Mouse (Mus musculus): ENCODE results near the gene Klf16. TPM values are rescaled to one million over a fixed set of nuclear protein-coding genes. Genes with fewer than 3 reads are reported as not detected.
A peak's percentile ranks its signal among the peaks of the same experiment; 100 is the strongest.

Gene Klf16
- polyA plus RNA-seq, 1 experiment from 2014 or later, result 7.3 TPM

- peak; percentile 18; the same call in 1 of the 2 replicates for ATAC-seq (ENCODE audit: low FRiP score, low read depth)
- Histone ChIP-seq H3K9me3 (no peaks in the 10 kb centered on the region), H3K27me3 (replicated peaks) (no peaks in the 10 kb centered on the region), H3K4me1 (peaks cover 16% of the 10 kb centered on the region), H3K36me3 (peaks cover 25% of the 10 kb centered on the region), H3K4me2 (replicated peaks) (peak overlapping the region; percentile 90), H3K9ac (peak overlapping the region; percentile 66), H3K4me3 (peak overlapping the region; percentile 71), H3K27ac (peak overlapping the region; percentile 67)
- WGBS, result 39% methylated on average over 7 of the region's 7 CpGs
Observed at GRCm38 (mm10) chr10:80603364-80603763, 26.2 kb upstream of the Klf16 start.

GRCm38 (mm10) chr10:80602698-80603325 is 25.7 kb upstream of the Klf16 start, which contains the start of the genes Scamp4 and Adat3:
Gene Scamp4 (plus strand): TSS chr10:80602872.
Gene Adat3 (plus strand): TSS chr10:80602880.
- under 1% methylated on average over 54 of the region's 54 CpGs for WGBS
- peaks cover 19% of the 10 kb centered on the region for H3K36me3 ChIP-seq
- peak; percentile 96 for ATAC-seq (ENCODE audit: low FRiP score, low read depth)
- H3K4me3 ChIP-seq, result peak within 1 kb of the TSS; percentile 71
- H3K9me3 ChIP-seq, result no peaks in the 10 kb centered on the region
- H3K9ac ChIP-seq, result peak within 1 kb of the TSS; percentile 66
- peak within 1 kb of the TSS; percentile 90 for H3K4me2 ChIP-seq (replicated peaks)
- peak within 1 kb of the TSS; percentile 67 for H3K27ac ChIP-seq
- no peaks in the 10 kb centered on the region for H3K27me3 ChIP-seq (replicated peaks)
- H3K4me1 ChIP-seq, result peaks cover 16% of the 10 kb centered on the region

- WGBS, result 47% methylated on average over 4 of the region's 4 CpGs
- no peak overlapping the region for H3K4me3 ChIP-seq
- H3K36me3 ChIP-seq, result no peaks in the 10 kb centered on the region
- no peak overlapping the region for H3K4me2 ChIP-seq (replicated peaks)
- H3K27me3 ChIP-seq (replicated peaks), result no peaks in the 10 kb centered on the region
- no peak overlapping the region for H3K9ac ChIP-seq
- ATAC-seq (ENCODE audit: low FRiP score, low read depth), result no peak
- no peak overlapping the region for H3K27ac ChIP-seq
- H3K9me3 ChIP-seq, result no peaks in the 10 kb centered on the region
- H3K4me1 ChIP-seq, result no peaks in the 10 kb centered on the region
Observed at GRCm38 (mm10) chr10:80596318-80596717, 19.2 kb upstream of the Klf16 start.

- WGBS, result under 1% methylated on average over 73 of the region's 73 CpGs
- Histone ChIP-seq H3K27ac (no peak within 1 kb of the TSS), H3K4me1 (peaks cover 30% of the 10 kb centered on the region), H3K9me3 (no peaks in the 10 kb centered on the region), H3K9ac (peak within 1 kb of the TSS; percentile 92), H3K4me3 (peak within 1 kb of the TSS; percentile 95), H3K27me3 (replicated peaks) (no peaks in the 10 kb centered on the region), H3K4me2 (replicated peaks) (peak within 1 kb of the TSS; percentile 99), H3K36me3 (peaks cover 17% of the 10 kb centered on the region)
- ATAC-seq (ENCODE audit: low FRiP score, low read depth), result peak; percentile 94
Observed at GRCm38 (mm10) chr10:80589879-80590854, 13.0 kb upstream of the Klf16 start, which contains the start of gene Abhd17a. Gene Abhd17a (minus strand): TSS chr10:80590341.

- Histone ChIP-seq H3K27ac (no peak overlapping the region), H3K4me2 (replicated peaks) (peak overlapping the region; percentile 99), H3K36me3 (peaks cover 25% of the 10 kb centered on the region), H3K9me3 (no peaks in the 10 kb centered on the region), H3K27me3 (replicated peaks) (no peaks in the 10 kb centered on the region), H3K4me1 (peaks cover 30% of the 10 kb centered on the region), H3K9ac (peak overlapping the region; percentile 92), H3K4me3 (peak overlapping the region; percentile 95)
- WGBS, result 22% methylated on average over 12 of the region's 12 CpGs
- peak; percentile 4; the same call in 1 of the 2 replicates for ATAC-seq (ENCODE audit: low FRiP score, low read depth)
Observed at GRCm38 (mm10) chr10:80589127-80589878, 12.2 kb upstream of the Klf16 start.

- Histone ChIP-seq H3K4me1 (peaks cover 30% of the 10 kb centered on the region), H3K27me3 (replicated peaks) (no peaks in the 10 kb centered on the region), H3K36me3 (peaks cover 41% of the 10 kb centered on the region), H3K4me3 (no peak overlapping the region), H3K9me3 (no peaks in the 10 kb centered on the region), H3K9ac (no peak overlapping the region), H3K4me2 (replicated peaks) (0 out of 2 replicates have a peak overlapping the region, but pooled peaks have one; percentile 10), H3K27ac (no peak overlapping the region)
- ATAC-seq (ENCODE audit: low FRiP score, low read depth), result no peak
- 29% methylated on average over 4 of the region's 4 CpGs for WGBS
Observed at GRCm38 (mm10) chr10:80587305-80587657, 10.2 kb upstream of the Klf16 start.

GRCm38 (mm10) chr10:80586407-80587304 is 9.5 kb upstream of the Klf16 start:
- Histone ChIP-seq H3K36me3 (peaks cover 41% of the 10 kb centered on the region), H3K9ac (no peak overlapping the region), H3K4me2 (replicated peaks) (0 out of 2 replicates have a peak overlapping the region, but pooled peaks have one; percentile 10), H3K4me3 (no peak overlapping the region), H3K9me3 (no peaks in the 10 kb centered on the region), H3K27ac (no peak overlapping the region), H3K4me1 (peaks cover 30% of the 10 kb centered on the region), H3K27me3 (replicated peaks) (no peaks in the 10 kb centered on the region)
- ATAC-seq (ENCODE audit: low FRiP score, low read depth), result no peak
- 97% methylated on average over 46 of the region's 51 CpGs for WGBS

- no peaks in the 10 kb centered on the region for H3K9me3 ChIP-seq
- no peak overlapping the region for H3K4me3 ChIP-seq
- H3K36me3 ChIP-seq, result peaks cover 41% of the 10 kb centered on the region
- no peak overlapping the region for H3K27ac ChIP-seq
- 97% methylated on average over 8 of the region's 8 CpGs for WGBS
- no peak for ATAC-seq (ENCODE audit: low FRiP score, low read depth)
- peaks cover 30% of the 10 kb centered on the region for H3K4me1 ChIP-seq
- H3K27me3 ChIP-seq (replicated peaks), result no peaks in the 10 kb centered on the region
- H3K9ac ChIP-seq, result 0 out of 2 replicates have a peak overlapping the region, but pooled peaks have one; percentile 17
- peak overlapping the region; percentile 9; the same call in 1 of the 2 replicates for H3K4me2 ChIP-seq (replicated peaks)
Observed at GRCm38 (mm10) chr10:80585581-80585980, 8.5 kb upstream of the Klf16 start.

- H3K27ac ChIP-seq, result no peak overlapping the region
- H3K4me2 ChIP-seq (replicated peaks), result peak overlapping the region; percentile 9; the same call in 1 of the 2 replicates
- peaks cover 30% of the 10 kb centered on the region for H3K4me1 ChIP-seq
- H3K27me3 ChIP-seq (replicated peaks), result no peaks in the 10 kb centered on the region
- peaks cover 41% of the 10 kb centered on the region for H3K36me3 ChIP-seq
- no peak overlapping the region for H3K4me3 ChIP-seq
- 80% methylated on average over 12 of the region's 12 CpGs for WGBS
- no peaks in the 10 kb centered on the region for H3K9me3 ChIP-seq
- ATAC-seq (ENCODE audit: low FRiP score, low read depth), result no peak
- 0 out of 2 replicates have a peak overlapping the region, but pooled peaks have one; percentile 17 for H3K9ac ChIP-seq
Observed at GRCm38 (mm10) chr10:80584642-80585552, 7.8 kb upstream of the Klf16 start.

- Histone ChIP-seq H3K27me3 (replicated peaks) (no peaks in the 10 kb centered on the region), H3K27ac (no peak overlapping the region), H3K4me2 (replicated peaks) (no peak overlapping the region), H3K4me3 (no peak overlapping the region), H3K36me3 (peaks cover 41% of the 10 kb centered on the region), H3K4me1 (peaks cover 27% of the 10 kb centered on the region), H3K9ac (no peak overlapping the region), H3K9me3 (no peaks in the 10 kb centered on the region)
- 75% methylated on average over 12 of the region's 12 CpGs for WGBS
- no peak for ATAC-seq (ENCODE audit: low FRiP score, low read depth)
Observed at GRCm38 (mm10) chr10:80584045-80584488, 6.9 kb upstream of the Klf16 start.
